Mouse (Mus musculus) stomach, postnatal 0 days (tissue): ENCODE results near the gene Gas6.

ENCODE experiments used
- CTCF ChIP-seq: IDR thresholded peaks from 2 replicates; pipeline ENCODE4 v1.5.1; 2016; ENCODE audit warnings: antibody characterized with exemption, low read depth, mild to moderate bottlenecking, moderate library complexity
- EP300 ChIP-seq: optimal IDR thresholded peaks from 2 replicates; pipeline ENCODE3; 2016; ENCODE audit warnings: antibody characterized with exemption

DNA sequence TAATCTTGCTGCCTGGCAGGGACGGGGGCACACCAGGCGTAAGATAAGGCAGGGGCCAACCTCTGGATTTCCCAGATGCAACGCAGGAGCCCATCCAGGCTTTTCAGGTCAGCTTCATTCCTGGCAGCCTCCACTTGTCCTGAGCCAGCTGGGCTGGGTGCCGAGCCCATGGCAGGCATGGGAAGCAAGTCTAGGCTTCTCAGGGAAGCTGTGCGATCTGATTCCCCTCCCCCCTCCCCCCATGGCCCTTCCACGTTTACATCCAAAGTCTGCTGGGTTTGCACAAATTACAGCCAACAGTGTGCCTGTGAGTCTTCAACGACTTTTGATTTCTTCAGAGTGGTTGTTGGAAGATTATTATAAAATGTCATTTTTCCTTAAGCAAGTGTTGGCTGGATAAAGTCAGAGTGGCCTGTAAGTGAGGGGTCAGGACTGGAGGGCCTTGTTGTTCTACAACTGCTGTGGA is 13.2 kb downstream of the Gas6 start:
- TF ChIP-seq CTCF (no peak), EP300 (no peak)
